Mouse (Mus musculus) frontal cortex, adult (tissue): ENCODE measurements around the gene Mpo.

ENCODE experiments used
- ATAC-seq: cut with Nextera tagmentation; 2 replicates; pipeline ENCODE4 v1.9.2; 2017; ENCODE audit warnings: mild to moderate bottlenecking, moderate library complexity, mixed read lengths; ENCODE audit not compliant: low TSS enrichment

Gene Mpo

DNA sequence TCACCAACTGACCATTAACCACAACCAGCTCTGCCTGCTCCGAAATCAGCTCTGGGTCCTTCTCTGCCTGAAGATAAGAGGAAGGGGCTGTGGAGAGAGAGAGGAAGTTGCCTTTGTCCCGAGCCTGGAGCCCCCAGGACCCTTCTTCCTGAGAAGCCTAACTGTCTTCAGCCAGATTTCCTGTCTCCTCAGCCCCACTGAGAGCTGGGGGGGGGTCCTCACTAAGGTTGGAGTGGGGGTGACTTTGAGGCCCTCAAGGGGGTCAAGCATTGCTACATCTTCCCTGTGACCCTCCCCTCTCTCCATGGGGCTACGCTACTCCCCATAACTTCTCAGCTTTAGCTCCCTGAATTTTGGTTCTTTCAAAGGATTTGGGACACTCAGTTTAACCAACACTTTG lies at the start of gene Mpo:
TSS of gene Mpo (plus strand) at position 122 of the 400 bp plus-strand sequence.
- ATAC-seq: no peak

DNA sequence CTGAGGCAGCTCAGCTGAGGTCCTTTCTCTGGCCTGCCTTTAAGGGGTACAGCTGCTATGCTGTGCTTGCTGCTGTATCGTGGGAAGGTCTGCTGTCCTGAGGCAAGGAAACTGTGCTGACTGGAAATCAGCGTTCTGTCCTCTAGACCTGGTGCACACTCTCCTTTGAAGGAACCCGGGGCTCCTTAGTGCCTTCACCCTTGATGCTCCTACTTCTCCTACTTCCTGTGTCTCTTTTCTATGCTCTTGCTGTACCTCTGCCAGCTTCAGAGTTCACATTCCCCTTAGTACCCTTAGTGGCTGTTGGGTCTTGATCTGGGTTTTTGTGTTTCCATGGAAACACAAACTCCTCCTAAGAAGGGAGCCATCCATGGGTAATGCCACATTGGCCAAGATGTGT lies 49.7 kb upstream of the Mpo start:
- no peak for ATAC-seq

DNA sequence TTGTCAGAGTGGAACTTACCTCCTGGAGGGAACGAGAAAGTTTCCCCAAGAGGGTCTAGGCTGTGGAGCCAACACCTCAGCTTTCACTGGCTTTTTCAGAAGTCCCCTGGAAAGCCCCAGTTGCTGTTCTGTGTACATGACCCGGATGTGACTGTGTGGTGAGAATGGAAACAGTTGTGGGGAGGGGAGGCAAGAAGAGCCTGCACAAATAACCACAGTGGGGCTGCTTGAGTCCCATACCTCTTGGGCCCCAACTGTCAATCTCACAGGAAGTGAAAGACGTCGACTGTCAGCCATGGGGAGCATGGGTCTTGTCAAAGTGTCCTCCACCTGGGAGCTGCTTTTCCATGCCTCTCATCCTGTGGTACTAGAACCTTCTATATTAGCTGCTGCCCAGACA lies 48.4 kb upstream of the Mpo start:
- ATAC-seq: no peak

DNA sequence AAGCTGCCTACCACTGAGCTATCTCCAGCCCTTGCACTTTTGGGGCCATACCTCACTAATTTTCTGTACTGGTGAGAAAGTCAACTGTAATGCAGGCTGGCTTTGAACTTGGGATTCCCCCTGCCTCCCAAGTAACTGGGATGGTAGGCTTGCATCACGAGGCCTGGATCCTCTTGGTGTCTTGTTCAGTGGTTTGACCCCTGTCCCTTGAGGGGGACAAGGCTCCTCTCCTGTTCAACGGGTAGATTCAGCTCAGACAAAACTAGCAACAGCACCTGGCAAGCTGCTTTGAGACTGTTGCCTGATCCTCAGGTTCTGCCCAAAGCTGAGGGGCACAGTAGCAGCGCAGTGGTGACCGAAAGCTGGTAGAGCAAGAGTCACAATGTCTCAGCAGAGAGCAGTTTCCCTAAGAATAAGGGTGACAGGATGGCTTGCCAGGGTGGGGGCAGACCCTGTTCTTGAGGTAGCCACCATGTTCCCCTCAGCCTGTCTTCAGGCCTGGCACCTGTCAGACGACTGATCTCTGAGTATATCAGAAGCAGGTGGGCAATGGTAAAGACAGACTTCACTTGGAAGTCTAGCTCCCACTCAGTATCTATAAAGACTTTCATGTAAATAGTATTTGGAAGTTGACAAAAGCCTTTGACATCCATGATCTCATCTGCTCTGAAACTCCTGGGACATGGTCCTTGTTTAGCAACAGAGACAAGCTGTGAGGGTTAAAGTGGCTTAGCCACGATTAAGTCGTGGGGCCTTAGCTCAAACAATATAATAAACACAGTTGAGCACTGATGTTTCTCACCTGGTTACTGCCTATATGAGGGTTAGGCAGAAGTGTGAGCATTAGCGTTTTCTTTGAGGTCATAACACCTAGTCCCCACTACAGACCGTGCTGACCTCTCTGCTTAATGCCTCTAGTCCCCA lies 47.5 kb upstream of the Mpo start:
- no peak for ATAC-seq

- ATAC-seq: no peak
Observed at GRCm38 (mm10) chr11:87747312-87747711, 46.1 kb upstream of the Mpo start.

- no peak for ATAC-seq
Observed at GRCm38 (mm10) chr11:87747716-87748115, 45.7 kb upstream of the Mpo start.

GRCm38 (mm10) chr11:87748132-87749119 lies 45.0 kb upstream of the Mpo start:
- no peak for ATAC-seq

DNA sequence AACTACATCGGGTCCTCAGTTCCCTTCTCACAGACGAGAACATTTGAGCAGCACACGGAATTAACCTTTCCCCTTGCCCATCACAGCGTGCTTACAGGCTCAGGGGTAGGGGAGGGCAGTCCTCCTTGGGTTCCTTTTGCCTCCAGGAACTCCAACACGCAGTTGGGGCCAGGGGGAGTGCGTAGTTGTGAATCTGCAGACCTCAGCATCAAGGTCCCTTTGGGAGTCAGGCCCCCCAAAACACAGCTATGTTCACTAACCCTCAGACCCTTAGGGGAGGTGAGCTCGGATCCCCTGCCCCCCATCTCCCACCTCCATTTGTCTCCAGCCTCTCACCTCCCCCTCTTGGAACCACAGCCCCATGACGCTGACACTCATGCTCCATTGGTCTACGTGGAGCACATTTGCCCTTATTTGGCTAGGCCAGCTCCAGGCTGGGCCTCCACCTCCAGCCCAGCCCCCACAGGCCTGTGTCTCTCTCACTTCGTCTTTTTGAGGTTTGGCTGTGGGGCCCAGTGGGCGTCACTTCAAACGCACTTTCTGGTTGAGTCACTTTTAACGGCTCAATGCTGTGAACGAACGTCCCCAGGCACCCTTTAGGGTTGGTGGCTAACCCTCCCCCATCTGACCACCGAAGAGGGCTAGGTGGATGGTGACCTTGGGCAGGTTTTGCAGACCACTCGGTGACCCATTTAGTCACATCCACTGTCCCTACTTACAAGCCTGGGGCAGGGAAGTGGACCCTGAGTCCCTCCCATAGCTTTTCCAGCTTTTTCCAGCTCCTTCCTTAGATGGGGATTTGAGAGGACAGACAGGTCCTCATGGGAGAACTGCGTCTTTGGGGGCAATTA lies 44.0 kb upstream of the Mpo start:
- ATAC-seq: peak; percentile 41; the same call in 1 of the 2 replicates

DNA sequence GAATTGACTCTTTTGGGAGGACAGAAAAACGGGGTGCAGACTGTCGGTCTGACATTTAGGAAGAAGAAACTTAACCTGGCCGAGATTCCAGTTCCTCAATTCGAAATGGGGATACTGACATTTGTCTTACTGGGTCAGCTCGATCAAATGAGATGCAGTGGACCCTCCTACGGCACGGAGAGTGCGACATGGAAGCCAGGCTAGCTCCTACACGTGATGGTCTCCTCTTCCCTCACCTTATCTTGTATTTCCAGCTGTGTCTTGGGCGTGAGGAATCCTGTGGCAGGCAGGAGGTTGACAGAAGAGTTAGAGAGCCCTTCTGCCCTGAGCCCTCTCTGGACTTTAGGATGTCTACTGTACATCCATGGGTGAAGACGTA lies 43.3 kb upstream of the Mpo start:
- ATAC-seq: no peak

DNA sequence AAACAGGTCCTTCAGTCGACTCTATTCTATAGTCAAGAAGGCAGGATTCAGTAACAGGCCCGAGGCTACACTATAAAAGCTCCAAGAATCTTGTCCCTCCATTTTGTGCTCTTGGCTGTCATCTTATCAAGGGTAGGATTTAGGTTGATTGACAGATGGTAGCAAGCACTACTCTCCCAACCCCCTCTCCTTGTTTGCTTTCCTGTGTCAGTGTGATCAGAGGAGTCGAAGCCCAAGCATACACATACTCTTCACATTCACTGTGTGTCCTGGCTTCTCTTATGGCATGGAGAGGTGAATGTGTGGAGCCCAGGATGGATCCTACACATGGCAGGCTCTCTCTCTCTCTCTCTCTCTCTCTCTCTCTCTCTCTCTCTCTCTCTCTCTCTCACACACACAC lies 42.9 kb upstream of the Mpo start:
- ATAC-seq: no peak

GRCm38 (mm10) chr11:87751031-87751430 lies 42.4 kb upstream of the Mpo start:
- no peak for ATAC-seq

DNA sequence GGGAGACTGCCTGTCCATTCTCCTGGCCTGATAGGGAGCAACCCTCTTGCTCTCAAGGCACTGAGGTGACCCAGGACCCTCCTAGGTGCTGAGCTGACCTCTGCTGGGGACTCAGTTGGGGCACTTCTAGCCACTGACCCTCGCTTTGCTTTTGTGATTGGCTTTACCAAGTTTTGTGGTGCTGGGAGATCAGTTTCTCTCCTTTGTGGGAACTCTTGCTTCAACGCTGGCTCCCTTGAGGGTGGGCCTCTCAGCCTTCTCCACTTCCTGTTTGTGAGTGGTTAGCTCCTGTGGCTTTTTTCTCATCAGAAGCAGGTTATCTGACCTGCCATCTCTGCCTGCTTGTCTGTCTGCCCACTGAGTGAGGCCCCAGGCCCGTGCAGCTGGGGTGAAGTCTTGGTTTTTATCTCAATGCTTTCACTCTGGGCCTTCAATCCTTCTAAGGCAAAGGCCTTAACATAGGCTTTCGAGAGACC lies 41.9 kb upstream of the Mpo start:
- no peak for ATAC-seq

DNA sequence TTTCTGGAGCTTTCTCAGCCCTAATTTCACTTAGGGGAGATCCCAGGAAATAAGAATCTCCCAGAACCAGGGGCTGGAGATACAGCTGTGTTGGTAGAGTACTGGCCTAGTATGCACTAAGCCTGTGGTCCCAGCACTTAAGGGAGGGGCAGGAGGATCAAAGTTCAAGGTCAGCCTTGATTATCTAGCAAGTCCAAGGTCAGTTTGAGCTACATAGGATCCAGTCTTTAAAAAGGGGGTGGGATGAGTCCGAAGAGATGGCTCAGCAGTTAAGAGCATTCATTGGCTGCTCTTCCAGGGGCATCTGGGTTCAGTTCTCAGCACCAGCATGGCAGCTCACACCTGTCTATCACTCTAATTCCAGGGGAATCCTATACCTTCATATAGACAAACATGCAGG lies 41.1 kb upstream of the Mpo start:
- no peak for ATAC-seq

GRCm38 (mm10) chr11:87753255-87753654 lies 40.1 kb upstream of the Mpo start:
- no peak for ATAC-seq

- no peak for ATAC-seq
Observed at GRCm38 (mm10) chr11:87753891-87754501, 39.4 kb upstream of the Mpo start.

DNA sequence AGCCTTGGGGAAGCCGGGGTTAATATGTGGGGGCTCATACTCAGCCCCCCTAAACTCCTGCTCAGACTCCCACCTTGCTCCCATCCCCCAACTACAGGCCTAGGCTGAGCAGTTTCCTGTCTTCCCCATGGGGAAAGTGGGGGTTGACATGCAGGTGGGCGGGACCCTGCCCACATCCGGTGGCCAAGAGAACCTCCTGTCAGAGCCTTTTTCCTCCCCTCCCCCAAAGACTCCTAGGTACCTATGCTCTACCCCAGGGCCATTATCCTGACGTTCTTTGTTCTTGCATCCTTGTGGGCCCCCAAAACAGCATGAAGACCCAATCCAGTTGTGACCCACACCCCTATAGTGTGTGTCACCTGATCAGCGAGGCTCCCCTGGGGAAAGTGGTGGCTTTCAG lies 38.8 kb upstream of the Mpo start:
- ATAC-seq: no peak

GRCm38 (mm10) chr11:87755360-87756017 lies 37.9 kb upstream of the Mpo start:
- ATAC-seq: no peak

DNA sequence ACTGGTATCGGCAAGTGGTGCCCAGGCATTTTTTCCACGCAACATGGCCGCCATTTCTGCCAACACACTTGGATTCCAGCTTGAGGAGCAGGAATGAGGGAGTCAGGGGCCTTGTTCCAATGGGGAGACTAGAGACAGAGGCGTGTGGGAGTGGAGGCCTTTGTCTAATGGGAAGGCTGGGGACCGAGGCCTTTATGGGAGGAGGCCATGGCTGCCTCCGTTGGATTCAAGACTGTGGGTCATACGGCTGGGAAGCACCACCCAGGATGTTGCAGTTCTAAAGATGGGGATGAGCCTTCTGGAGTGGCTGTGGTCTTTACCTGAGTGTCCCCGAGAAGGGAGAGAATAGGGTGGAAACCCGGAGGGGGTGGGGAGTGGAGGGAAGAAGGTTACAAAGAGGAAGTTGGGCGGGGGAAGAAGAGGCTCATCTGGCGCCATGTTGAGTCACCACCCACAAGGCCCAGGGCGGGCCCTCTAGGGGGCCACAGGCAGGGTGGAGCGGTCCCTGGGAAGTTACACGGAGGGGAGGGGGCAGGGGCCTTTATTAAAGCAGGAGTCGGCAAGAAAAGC lies 37.0 kb upstream of the Mpo start:
- ATAC-seq: no peak

- no peak for ATAC-seq
Observed at GRCm38 (mm10) chr11:87757001-87757954, 36.1 kb upstream of the Mpo start.
